Mouse (Mus musculus): ENCODE data around the gene Pcdh7.

The Pcdh7 gene

GRCm38 (mm10) chr5:57828437-57828836, 110.7 kb downstream of the Pcdh7 start:
- TF ChIP-seq POU5F1 (IDR thresholded peaks at IDR 0.05; ENCODE audit: borderline replicate concordance, low read length) (no peak), NANOG (IDR thresholded peaks at IDR 0.05; ENCODE audit: borderline replicate concordance, low read length) (no peak), CTCF (conservative IDR thresholded peaks at IDR 0.05; ENCODE audit: low read length) (no peak)
- H3K36me3 ChIP-seq (ENCODE audit: insufficient read depth, low read length): no peaks in the 10 kb centered on the region
- H3K4me3 ChIP-seq (replicated peaks; ENCODE audit: low read length): no peak overlapping the region
- H3K4me1 ChIP-seq (replicated peaks; ENCODE audit: low read depth, low read length): no peaks in the 10 kb centered on the region
- H3K9me3 ChIP-seq (ENCODE audit: low read length): no peaks in the 10 kb centered on the region
- H3K27me3 ChIP-seq (ENCODE audit: insufficient read depth, low read length): no peaks in the 10 kb centered on the region

- H3K27me3 ChIP-seq (ENCODE audit: insufficient read depth, low read length): no peaks in the 10 kb centered on the region
- H3K4me1 ChIP-seq (replicated peaks; ENCODE audit: low read depth, low read length): no peaks in the 10 kb centered on the region
- no peaks in the 10 kb centered on the region for H3K36me3 ChIP-seq (ENCODE audit: insufficient read depth, low read length)
- no peak overlapping the region for H3K4me3 ChIP-seq (replicated peaks; ENCODE audit: low read length)
- H3K9me3 ChIP-seq (ENCODE audit: low read length): no peaks in the 10 kb centered on the region
- TF ChIP-seq CTCF (conservative IDR thresholded peaks at IDR 0.05; ENCODE audit: low read length): no peak
- no peak for TF ChIP-seq NANOG (IDR thresholded peaks at IDR 0.05; ENCODE audit: borderline replicate concordance, low read length)
- TF ChIP-seq POU5F1 (IDR thresholded peaks at IDR 0.05; ENCODE audit: borderline replicate concordance, low read length): no peak
Observed at GRCm38 (mm10) chr5:57837150-57837549, 119.4 kb downstream of the Pcdh7 start.

GRCm38 (mm10) chr5:57841357-57842119, 123.8 kb downstream of the Pcdh7 start:
- TF ChIP-seq CTCF (conservative IDR thresholded peaks at IDR 0.05; ENCODE audit: low read length) (no peak), POU5F1 (IDR thresholded peaks at IDR 0.05; ENCODE audit: borderline replicate concordance, low read length) (no peak), NANOG (IDR thresholded peaks at IDR 0.05; ENCODE audit: borderline replicate concordance, low read length) (no peak)
- no peaks in the 10 kb centered on the region for H3K4me1 ChIP-seq (replicated peaks; ENCODE audit: low read depth, low read length)
- no peaks in the 10 kb centered on the region for H3K27me3 ChIP-seq (ENCODE audit: insufficient read depth, low read length)
- no peaks in the 10 kb centered on the region for H3K36me3 ChIP-seq (ENCODE audit: insufficient read depth, low read length)
- H3K9me3 ChIP-seq (ENCODE audit: low read length): no peaks in the 10 kb centered on the region
- no peak overlapping the region for H3K4me3 ChIP-seq (replicated peaks; ENCODE audit: low read length)

GRCm38 (mm10) chr5:57847500-57847899, 129.7 kb downstream of the Pcdh7 start:
- no peaks in the 10 kb centered on the region for H3K9me3 ChIP-seq (ENCODE audit: low read length)
- no peaks in the 10 kb centered on the region for H3K4me1 ChIP-seq (replicated peaks; ENCODE audit: low read depth, low read length)
- no peak overlapping the region for H3K4me3 ChIP-seq (replicated peaks; ENCODE audit: low read length)
- H3K36me3 ChIP-seq (ENCODE audit: insufficient read depth, low read length): no peaks in the 10 kb centered on the region
- no peaks in the 10 kb centered on the region for H3K27me3 ChIP-seq (ENCODE audit: insufficient read depth, low read length)
- TF ChIP-seq NANOG (IDR thresholded peaks at IDR 0.05; ENCODE audit: borderline replicate concordance, low read length) (no peak), POU5F1 (IDR thresholded peaks at IDR 0.05; ENCODE audit: borderline replicate concordance, low read length) (no peak), CTCF (conservative IDR thresholded peaks at IDR 0.05; ENCODE audit: low read length) (no peak)

- Histone ChIP-seq H3K36me3 (ENCODE audit: insufficient read depth, low read length) (no peaks in the 10 kb centered on the region), H3K4me3 (replicated peaks; ENCODE audit: low read length) (no peak overlapping the region), H3K4me1 (replicated peaks; ENCODE audit: low read depth, low read length) (no peaks in the 10 kb centered on the region), H3K9me3 (ENCODE audit: low read length) (no peaks in the 10 kb centered on the region), H3K27me3 (ENCODE audit: insufficient read depth, low read length) (no peaks in the 10 kb centered on the region)
- no peak for TF ChIP-seq NANOG (IDR thresholded peaks at IDR 0.05; ENCODE audit: borderline replicate concordance, low read length)
Observed at GRCm38 (mm10) chr5:57850111-57850510, 132.3 kb downstream of the Pcdh7 start.

GRCm38 (mm10) chr5:57857316-57857715, 139.5 kb downstream of the Pcdh7 start:
- H3K36me3 ChIP-seq (ENCODE audit: insufficient read depth, low read length): no peaks in the 10 kb centered on the region
- no peaks in the 10 kb centered on the region for H3K4me1 ChIP-seq (replicated peaks; ENCODE audit: low read depth, low read length)
- TF ChIP-seq POU5F1 (IDR thresholded peaks at IDR 0.05; ENCODE audit: borderline replicate concordance, low read length): no peak
- TF ChIP-seq NANOG (IDR thresholded peaks at IDR 0.05; ENCODE audit: borderline replicate concordance, low read length): no peak
- TF ChIP-seq CTCF (conservative IDR thresholded peaks at IDR 0.05; ENCODE audit: low read length): no peak
- H3K27me3 ChIP-seq (ENCODE audit: insufficient read depth, low read length): no peaks in the 10 kb centered on the region
- no peaks in the 10 kb centered on the region for H3K9me3 ChIP-seq (ENCODE audit: low read length)
- no peak overlapping the region for H3K4me3 ChIP-seq (replicated peaks; ENCODE audit: low read length)

- Histone ChIP-seq H3K36me3 (ENCODE audit: insufficient read depth, low read length) (no peaks in the 10 kb centered on the region), H3K9me3 (ENCODE audit: low read length) (no peaks in the 10 kb centered on the region), H3K4me3 (replicated peaks; ENCODE audit: low read length) (no peak overlapping the region), H3K27me3 (ENCODE audit: insufficient read depth, low read length) (no peaks in the 10 kb centered on the region), H3K4me1 (replicated peaks; ENCODE audit: low read depth, low read length) (no peaks in the 10 kb centered on the region)
- TF ChIP-seq NANOG (IDR thresholded peaks at IDR 0.05; ENCODE audit: borderline replicate concordance, low read length) (no peak), CTCF (conservative IDR thresholded peaks at IDR 0.05; ENCODE audit: low read length) (no peak), POU5F1 (IDR thresholded peaks at IDR 0.05; ENCODE audit: borderline replicate concordance, low read length) (no peak)
Observed at GRCm38 (mm10) chr5:57864254-57864653, 146.5 kb downstream of the Pcdh7 start.

GRCm38 (mm10) chr5:57865256-57865655, 147.5 kb downstream of the Pcdh7 start:
- no peaks in the 10 kb centered on the region for H3K36me3 ChIP-seq (ENCODE audit: insufficient read depth, low read length)
- no peaks in the 10 kb centered on the region for H3K27me3 ChIP-seq (ENCODE audit: insufficient read depth, low read length)
- no peak overlapping the region for H3K4me3 ChIP-seq (replicated peaks; ENCODE audit: low read length)
- TF ChIP-seq POU5F1 (IDR thresholded peaks at IDR 0.05; ENCODE audit: borderline replicate concordance, low read length) (no peak), CTCF (conservative IDR thresholded peaks at IDR 0.05; ENCODE audit: low read length) (no peak), NANOG (IDR thresholded peaks at IDR 0.05; ENCODE audit: borderline replicate concordance, low read length) (no peak)
- H3K4me1 ChIP-seq (replicated peaks; ENCODE audit: low read depth, low read length): no peaks in the 10 kb centered on the region
- no peaks in the 10 kb centered on the region for H3K9me3 ChIP-seq (ENCODE audit: low read length)

GRCm38 (mm10) chr5:57866097-57866496, 148.3 kb downstream of the Pcdh7 start:
- TF ChIP-seq NANOG (IDR thresholded peaks at IDR 0.05; ENCODE audit: borderline replicate concordance, low read length) (no peak), CTCF (conservative IDR thresholded peaks at IDR 0.05; ENCODE audit: low read length) (no peak), POU5F1 (IDR thresholded peaks at IDR 0.05; ENCODE audit: borderline replicate concordance, low read length) (no peak)
- no peaks in the 10 kb centered on the region for H3K4me1 ChIP-seq (replicated peaks; ENCODE audit: low read depth, low read length)
- no peak overlapping the region for H3K4me3 ChIP-seq (replicated peaks; ENCODE audit: low read length)
- H3K36me3 ChIP-seq (ENCODE audit: insufficient read depth, low read length): no peaks in the 10 kb centered on the region
- H3K9me3 ChIP-seq (ENCODE audit: low read length): no peaks in the 10 kb centered on the region
- no peaks in the 10 kb centered on the region for H3K27me3 ChIP-seq (ENCODE audit: insufficient read depth, low read length)
